Mouse (Mus musculus) c-Kit-positive CD71-negative TER-119-negative erythroid progenitor cells, embryonic 14.5 days (primary cell): ENCODE data around the gene Spon1.

Experiments used
- DNase-seq: peaks from one replicate; pipeline ENCODE4 v3.0.0-alpha.2; 2013; ENCODE audit warnings: low read depth

Spon1 gene

DNA sequence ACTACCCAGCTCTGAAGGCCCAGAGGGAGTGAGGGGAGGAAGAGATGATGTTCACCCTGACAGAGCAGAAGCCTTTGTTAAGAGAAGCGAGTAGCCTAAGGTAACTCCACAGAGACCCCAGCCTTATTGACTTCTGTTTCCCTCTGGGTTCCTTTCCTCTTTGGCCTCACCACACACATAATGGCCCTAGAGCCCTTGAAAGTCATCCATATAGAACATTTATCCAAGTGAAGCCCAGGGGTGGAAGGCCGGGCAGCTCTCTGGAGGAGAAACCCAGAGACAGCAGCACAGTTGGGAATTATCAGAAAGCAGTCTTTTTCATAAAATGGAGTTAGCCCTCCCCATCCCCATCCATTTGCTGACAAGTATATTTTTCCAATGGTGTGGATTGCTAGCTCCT, 75.7 kb downstream of the Spon1 start:
- no peak for DNase-seq

- DNase-seq = no peak
Measured at GRCm38 (mm10) chr7:113843150-113843549, 77.4 kb downstream of the Spon1 start.

- no peak for DNase-seq
Measured at GRCm38 (mm10) chr7:113845191-113845590, 79.4 kb downstream of the Spon1 start.

DNA sequence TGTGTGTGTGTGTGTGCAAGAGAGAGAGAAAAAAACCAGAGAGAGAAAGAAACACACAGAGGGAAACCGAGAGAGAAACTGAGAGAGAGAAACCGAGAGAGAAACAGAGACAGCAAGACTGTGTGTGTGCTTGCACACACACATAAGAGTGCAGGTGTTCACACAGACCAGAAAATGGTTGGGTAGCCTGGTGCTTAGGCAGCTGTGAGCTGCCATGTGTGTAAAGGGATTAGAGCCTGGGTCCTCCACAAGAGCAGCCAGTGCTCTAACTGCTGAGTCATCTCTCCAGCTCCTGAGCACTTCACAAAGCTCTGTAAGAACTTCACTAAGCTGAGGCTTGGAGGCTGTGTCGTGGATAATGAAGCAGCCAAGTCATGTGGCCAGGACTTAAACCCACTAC, 80.8 kb downstream of the Spon1 start:
- DNase-seq = no peak

- no peak for DNase-seq
Measured at GRCm38 (mm10) chr7:113847041-113847819, 81.4 kb downstream of the Spon1 start.

- no peak for DNase-seq
Measured at GRCm38 (mm10) chr7:113850389-113850788, 84.6 kb downstream of the Spon1 start.

GRCm38 (mm10) chr7:113855396-113855795, 89.6 kb downstream of the Spon1 start:
- no peak for DNase-seq

DNA sequence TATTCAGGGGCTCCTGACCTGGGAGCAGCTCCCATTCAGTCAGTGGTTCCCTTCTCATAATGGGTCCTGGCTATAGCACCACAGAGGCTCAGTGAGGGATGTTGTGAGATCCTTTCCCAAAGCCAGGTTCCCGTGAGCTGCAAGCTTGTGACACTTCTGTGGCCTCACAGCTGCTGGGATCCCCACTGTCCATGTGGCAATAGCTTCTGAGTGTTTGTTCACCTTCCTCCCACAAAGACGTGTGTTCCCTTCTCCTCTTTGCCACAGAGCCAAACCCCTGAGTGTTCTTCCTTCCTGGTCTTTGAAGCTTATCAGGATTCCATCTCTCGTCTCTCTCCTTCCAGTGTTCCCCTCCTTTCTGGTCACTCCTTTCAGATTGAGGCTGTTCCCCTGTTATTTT, 90.3 kb downstream of the Spon1 start:
- no peak for DNase-seq

DNA sequence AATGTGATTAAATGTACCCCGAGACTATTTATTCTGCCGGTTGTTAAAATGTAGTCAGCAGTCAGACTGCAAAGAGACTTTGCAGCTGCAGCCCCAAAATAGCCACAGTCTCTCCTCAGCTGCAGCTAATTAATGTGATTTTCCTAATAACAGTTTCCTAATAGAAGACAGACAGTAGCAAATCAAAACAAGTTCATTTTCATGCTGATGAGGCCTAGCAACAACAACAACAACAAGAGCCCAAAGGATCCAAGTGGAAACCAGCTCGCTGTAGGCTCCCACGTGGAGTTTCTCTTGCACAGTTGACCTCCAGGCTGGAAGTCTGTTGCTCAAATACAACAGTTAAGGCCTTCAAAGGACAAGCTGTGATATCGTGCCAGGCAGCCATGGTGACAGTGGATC, 93.7 kb downstream of the Spon1 start:
- DNase-seq = no peak

DNA sequence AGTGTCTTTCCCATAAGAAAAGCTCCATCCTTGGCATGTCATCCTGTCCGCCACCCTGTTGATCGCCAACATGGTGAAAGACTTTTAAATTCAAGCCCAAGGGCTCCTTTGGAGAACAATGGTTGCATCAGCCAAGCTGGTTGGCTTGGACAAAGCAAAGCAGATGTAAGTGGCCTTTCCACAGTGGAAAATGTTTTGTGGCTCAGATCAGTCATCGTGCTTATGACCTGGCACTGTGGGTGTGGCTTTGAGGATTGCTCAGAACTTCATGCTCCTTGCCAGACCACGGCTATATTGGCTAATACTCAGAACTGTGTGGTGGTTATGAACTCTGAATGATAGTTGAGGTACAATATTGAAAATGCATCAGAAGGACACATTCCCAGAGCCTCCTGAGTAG, 96.2 kb downstream of the Spon1 start:
- no peak for DNase-seq

DNA sequence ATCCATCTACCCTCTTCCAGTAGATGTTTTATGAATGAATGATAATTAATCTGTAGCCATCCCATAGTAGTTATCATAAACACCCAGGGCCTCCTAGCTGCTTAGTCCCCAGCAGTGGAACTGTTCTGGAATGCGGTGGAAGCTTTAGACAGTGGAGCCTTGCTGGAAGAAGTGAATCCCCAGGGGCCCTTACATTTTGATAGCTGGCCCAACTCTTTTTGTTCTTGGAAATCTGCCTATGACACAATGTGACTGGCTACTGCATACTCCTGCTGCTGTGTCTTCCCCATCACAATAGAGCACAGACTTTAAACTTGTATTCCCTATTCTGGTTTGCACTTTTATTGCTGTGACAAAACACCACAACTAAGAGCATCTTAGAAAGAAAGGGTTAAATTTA, 107.0 kb downstream of the Spon1 start:
- no peak for DNase-seq

DNA sequence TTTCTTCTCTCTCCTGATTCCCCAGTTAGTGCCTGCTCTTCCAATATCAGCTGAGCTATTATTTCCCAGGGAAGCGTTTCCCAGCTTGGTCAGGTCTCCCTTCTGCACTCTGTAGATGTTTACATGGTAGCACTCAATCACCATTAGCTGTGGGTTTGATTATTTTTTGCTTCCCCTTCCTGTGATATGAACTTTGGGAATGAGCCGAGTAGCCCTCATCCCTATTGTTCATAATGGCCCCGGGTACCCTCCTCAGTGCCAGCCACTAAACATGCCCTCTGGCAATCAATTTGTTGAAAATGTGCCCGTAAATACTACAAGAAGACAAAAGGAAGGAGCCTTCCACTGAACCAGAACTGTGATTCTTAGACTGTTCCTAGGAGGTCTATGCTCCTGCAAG, 111.7 kb downstream of the Spon1 start:
- no peak for DNase-seq

- DNase-seq = no peak
Measured at GRCm38 (mm10) chr7:113877926-113878325, 112.1 kb downstream of the Spon1 start.

GRCm38 (mm10) chr7:113879085-113879501, 113.3 kb downstream of the Spon1 start:
- DNase-seq = no peak

- no peak for DNase-seq
Measured at GRCm38 (mm10) chr7:113880021-113880420, 114.2 kb downstream of the Spon1 start.

DNA sequence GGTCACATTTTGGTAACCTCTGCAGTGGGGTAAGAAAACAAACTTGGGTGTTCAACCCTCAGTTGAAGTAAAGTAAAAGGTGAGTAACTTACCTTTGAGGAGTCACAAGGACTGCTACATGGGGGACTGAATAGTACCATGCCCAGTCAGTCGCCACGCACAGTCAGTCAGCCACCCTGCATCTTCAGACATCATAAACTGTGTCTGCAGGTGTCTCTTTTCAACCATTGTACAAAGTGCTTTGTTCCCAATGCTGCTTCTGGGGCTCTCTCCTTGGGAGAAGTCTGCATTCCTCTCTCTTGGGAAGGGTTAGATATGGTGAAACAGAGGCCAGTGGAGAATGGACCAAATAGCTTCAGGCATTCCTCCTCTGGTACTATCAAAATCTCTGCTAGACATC, 125.0 kb downstream of the Spon1 start:
- DNase-seq = no peak

- no peak for DNase-seq
Measured at GRCm38 (mm10) chr7:113891491-113891890, 125.7 kb downstream of the Spon1 start.

- no peak for DNase-seq
Measured at GRCm38 (mm10) chr7:113893944-113894662, 128.3 kb downstream of the Spon1 start.

- no peak for DNase-seq
Measured at GRCm38 (mm10) chr7:113895266-113895665, 129.5 kb downstream of the Spon1 start.

- DNase-seq = no peak
Measured at GRCm38 (mm10) chr7:113898388-113898787, 132.6 kb downstream of the Spon1 start.

GRCm38 (mm10) chr7:113901511-113901910, 135.7 kb downstream of the Spon1 start:
- DNase-seq = no peak

DNA sequence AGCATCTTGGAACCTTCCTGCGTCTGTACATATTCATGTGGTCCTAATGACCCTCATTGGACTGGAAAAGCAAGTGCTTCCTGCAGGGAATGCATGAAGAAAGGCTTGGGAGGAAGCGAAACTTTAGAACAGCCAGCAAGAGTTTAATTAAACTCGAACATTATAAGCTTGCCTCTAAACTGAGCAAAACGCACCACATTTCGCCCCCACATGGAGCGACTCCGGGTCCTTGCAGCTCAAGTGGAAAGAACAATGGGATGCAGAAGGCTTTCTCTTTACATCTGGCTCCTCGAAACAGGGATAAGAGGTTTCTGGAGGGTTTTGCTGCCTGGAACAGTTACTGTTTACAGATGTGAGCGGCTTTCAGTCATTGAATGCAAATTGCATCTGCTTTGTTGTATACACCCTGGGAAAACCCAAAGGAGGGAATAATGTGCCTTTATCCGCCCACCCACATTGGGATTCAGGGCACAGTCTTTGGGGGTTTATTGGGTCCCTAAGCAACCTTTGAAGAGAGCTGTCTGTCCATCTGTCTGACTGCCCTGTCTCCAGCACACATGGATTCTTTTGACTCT, 136.2 kb downstream of the Spon1 start:
- DNase-seq = no peak

DNA sequence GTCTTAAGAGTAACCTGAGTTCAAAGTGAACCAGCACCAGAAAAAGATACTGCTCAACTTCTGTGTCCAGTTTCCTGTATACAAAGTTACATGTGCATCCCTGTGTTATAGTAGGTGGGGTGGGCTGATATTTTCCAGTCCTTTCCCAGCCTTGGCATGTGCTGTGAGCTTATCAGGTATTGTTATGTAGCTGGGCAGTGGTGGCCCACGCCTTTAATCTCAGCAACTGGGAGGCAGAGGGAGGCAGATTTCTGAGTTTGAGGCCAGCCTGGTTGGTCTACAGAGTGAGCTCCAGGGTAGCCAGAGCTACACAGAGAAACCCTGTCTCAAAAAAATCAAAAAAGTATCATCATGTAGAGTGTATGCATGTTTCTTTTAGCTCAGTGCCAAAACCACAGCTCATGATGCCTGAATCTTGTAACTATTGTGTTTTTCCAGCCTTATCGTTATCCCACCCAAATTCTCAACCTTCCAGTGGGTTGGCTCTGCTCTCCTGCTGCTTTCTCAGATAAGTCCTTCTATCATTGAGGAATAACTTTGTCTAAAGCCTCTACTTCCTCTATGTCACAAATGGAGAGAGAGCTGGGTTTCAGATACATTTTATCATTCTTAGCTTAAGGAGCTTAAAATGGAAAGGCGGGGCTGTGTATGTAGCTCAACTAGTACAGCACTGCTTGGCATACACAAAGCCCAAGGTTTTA, 137.5 kb downstream of the Spon1 start:
- DNase-seq = no peak
